Mouse (Mus musculus): ENCODE results near the gene Myoz1. TPM values are rescaled to one million over a fixed set of nuclear protein-coding genes. Genes with fewer than 3 reads are reported as not detected.
"Not testable (repeated sequence)": the region's sequence is repeated elsewhere in the genome, so short reads cannot be mapped to it uniquely, and the experiment has no call there.

Myoz1 gene
- total RNA-seq, 2 experiments from 2014 or later = 0.35 to 0.54 TPM

GRCm38 (mm10) chr14:20638702-20639101, 17.6 kb downstream of the Myoz1 start:
- DNase-seq = no peak

- DNase-seq = no peak
These were observed 18.3 kb downstream of the Myoz1 start for GRCm38 (mm10) chr14:20637818-20638574.

- not testable (repeated sequence) for DNase-seq
These were observed 19.4 kb downstream of the Myoz1 start for GRCm38 (mm10) chr14:20636968-20637367.

GRCm38 (mm10) chr14:20635546-20635945, 20.8 kb downstream of the Myoz1 start:
- no peak for DNase-seq

- no peak for DNase-seq
These were observed 25.1 kb downstream of the Myoz1 start for GRCm38 (mm10) chr14:20631253-20631652.

GRCm38 (mm10) chr14:20626971-20627370, 29.4 kb downstream of the Myoz1 start:
- no peak for DNase-seq

GRCm38 (mm10) chr14:20626447-20626846, 29.9 kb downstream of the Myoz1 start:
- no peak for DNase-seq

- DNase-seq = no peak
These were observed 33.4 kb downstream of the Myoz1 start for GRCm38 (mm10) chr14:20622907-20623306.

- no peak for DNase-seq
These were observed 33.9 kb downstream of the Myoz1 start for GRCm38 (mm10) chr14:20622412-20622811.

- DNase-seq = no peak
These were observed 34.4 kb downstream of the Myoz1 start for GRCm38 (mm10) chr14:20621903-20622302.

GRCm38 (mm10) chr14:20619131-20619530, 37.2 kb downstream of the Myoz1 start:
- DNase-seq = no peak

GRCm38 (mm10) chr14:20618211-20618610, 38.1 kb downstream of the Myoz1 start:
- peak in 1 of 2 experiments; percentile 39 for DNase-seq

- peak; percentile 49 to 62 for DNase-seq
These were observed 39.9 kb downstream of the Myoz1 start for GRCm38 (mm10) chr14:20616421-20616820.

GRCm38 (mm10) chr14:20615075-20615474, 41.3 kb downstream of the Myoz1 start:
- DNase-seq = no peak

GRCm38 (mm10) chr14:20612820-20613219, 43.5 kb downstream of the Myoz1 start:
- DNase-seq = no peak

- DNase-seq = peak; percentile 71 to 82
These were observed 46.2 kb downstream of the Myoz1 start for GRCm38 (mm10) chr14:20610146-20610545.

GRCm38 (mm10) chr14:20609519-20609918, 46.8 kb downstream of the Myoz1 start:
- DNase-seq = no peak

GRCm38 (mm10) chr14:20607396-20608126, 48.8 kb downstream of the Myoz1 start:
- peak; percentile 64 to 70 for DNase-seq

- DNase-seq = no peak
These were observed 55.1 kb downstream of the Myoz1 start for GRCm38 (mm10) chr14:20601287-20601686.

GRCm38 (mm10) chr14:20600203-20600602, 56.1 kb downstream of the Myoz1 start:
- no peak for DNase-seq

- no peak for DNase-seq
These were observed 56.8 kb downstream of the Myoz1 start for GRCm38 (mm10) chr14:20599542-20599941.
